Mouse (Mus musculus) myocyte (in vitro differentiated cells): ENCODE results near the gene Mlip.

Experiments used
- E2F4 ChIP-seq: IDR thresholded peaks from one replicate; pipeline ENCODE4 v1.6.1; 2011; ENCODE audit warnings: mild to moderate bottlenecking, control low read depth, moderate library complexity; ENCODE audit not compliant: insufficient read depth
- POLR2A ChIP-seq: IDR thresholded peaks from one replicate; pipeline ENCODE4 v1.6.1; 2011; ENCODE audit warnings: low read depth, mild to moderate bottlenecking, control low read depth, moderate library complexity; ENCODE audit not compliant: insufficient read length

GRCm38 (mm10) chr9:77335370-77335769 is 17.4 kb downstream of the Mlip start:
- TF ChIP-seq E2F4 (no peak), POLR2A (no peak)
